9 mouse cellular contexts compared by ENCODE assay signal in the genomic region with DNA sequence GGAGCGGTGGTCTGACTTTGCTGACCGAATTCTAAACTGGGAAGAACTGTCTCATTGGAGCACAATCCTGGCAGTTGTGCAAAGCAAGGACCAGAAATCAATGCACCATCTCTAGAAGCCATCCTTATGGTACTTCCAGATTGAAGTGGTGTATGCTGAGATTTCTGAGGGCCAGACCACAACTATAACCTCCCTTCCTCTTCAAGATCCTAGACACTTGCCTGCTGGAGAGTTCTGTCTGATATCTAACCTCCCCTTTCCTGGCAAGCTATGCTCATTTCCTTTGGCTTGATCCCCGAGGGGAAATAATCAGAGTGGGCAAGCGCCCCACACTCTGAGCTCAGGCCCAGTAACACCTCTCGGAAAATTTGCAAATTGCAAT. TPM values are rescaled to one million over a fixed set of nuclear protein-coding genes. Genes with fewer than 3 reads are reported as not detected.
DNase-seq lines count a peak whose midpoint lies in the region; ATAC-seq and TF ChIP-seq lines count a peak whose summit lies in the region.
"Had no signal": no experiment of that assay in that cellular context is flagged by ENCODE, and none has a peak within 500 bp of the region (broad histone marks: within the 10 kb centered on the region; RNA-seq: fewer than 3 reads in every experiment).

No protein-coding gene starts in this region.

- H3K4me1 ChIP-seq in embryonic facial prominence, embryonic 12.5 days = peaks cover 60% of the 10 kb centered on the region
- peaks cover 79% of the 10 kb centered on the region for H3K4me1 ChIP-seq in limb, embryonic 10.5 days
- peaks cover 82% of the 10 kb centered on the region for H3K4me1 ChIP-seq in neural tube, embryonic 15.5 days

- H3K4me2 ChIP-seq in embryonic facial prominence, embryonic 12.5 days (replicated peaks) = peak overlapping the region; percentile 86
- H3K4me2 ChIP-seq in neural tube, embryonic 15.5 days = peak overlapping the region; percentile 76

- no peak for TF ChIP-seq CTCF in left cerebral cortex, adult 2 months (IDR thresholded peaks at IDR 0.05)

- H3K9ac ChIP-seq in embryonic facial prominence, embryonic 12.5 days = peak overlapping the region; percentile 49
- peak overlapping the region; percentile 50 for H3K9ac ChIP-seq in neural tube, embryonic 15.5 days (replicated peaks)

- WGBS in embryonic facial prominence, embryonic 12.5 days = 7% methylated on average over 5 of the region's 5 CpGs
- WGBS in limb, embryonic 10.5 days = 15% methylated on average over 5 of the region's 5 CpGs
- 11% methylated on average over 5 of the region's 5 CpGs for WGBS in neural tube, embryonic 15.5 days

- peak overlapping the region; percentile 92 for H3K27ac ChIP-seq in left cerebral cortex, adult 2 months
- peak overlapping the region; percentile 84 for H3K27ac ChIP-seq in embryonic facial prominence, embryonic 12.5 days
- H3K27ac ChIP-seq in limb, embryonic 10.5 days = peak overlapping the region; percentile 56; the same call in 1 of the 2 replicates
- peak overlapping the region; percentile 86 for H3K27ac ChIP-seq in neural tube, embryonic 15.5 days (replicated peaks)

- intact Hi-C loops in left cerebral cortex, adult 2 months (cut with DNase I) = loop anchor here (10.0 kb wide), 1 partner anchor 168 kb away; a partner anchor contains a TSS
- intact Hi-C loops in gastrocnemius, postnatal 36 days (cut with DNase I) = loop anchor here (5.0 kb wide), 1 partner anchor 55 kb away; a partner anchor contains a TSS

- no peak for ATAC-seq in embryonic facial prominence, embryonic 12.5 days (ENCODE audit: insufficient number of reproducible peaks, insufficient read depth, low FRiP score, low TSS enrichment)
- ATAC-seq in neural tube, embryonic 15.5 days (ENCODE audit: low FRiP score) = no peak
- ATAC-seq: inflammation-experienced regulatory T-cells, adult 6 months had no signal

- H3K27me3 ChIP-seq in embryonic facial prominence, embryonic 12.5 days = peaks cover 79% of the 10 kb centered on the region
- peaks cover 92% of the 10 kb centered on the region for H3K27me3 ChIP-seq in limb, embryonic 10.5 days (ENCODE audit: low read depth, poor library complexity, severe bottlenecking)
- H3K27me3 ChIP-seq in neural tube, embryonic 15.5 days (replicated peaks) = peaks cover 37% of the 10 kb centered on the region

- peak overlapping the region; percentile 56 for H3K4me3 ChIP-seq in left cerebral cortex, adult 2 months
- peak overlapping the region; percentile 58 for H3K4me3 ChIP-seq in embryonic facial prominence, embryonic 12.5 days
- peak overlapping the region; percentile 69 for H3K4me3 ChIP-seq in limb, embryonic 10.5 days
- H3K4me3 ChIP-seq in neural tube, embryonic 15.5 days (replicated peaks) = peak overlapping the region; percentile 50

- H3K9me3 ChIP-seq in embryonic facial prominence, embryonic 12.5 days = no peaks in the 10 kb centered on the region
- no peaks in the 10 kb centered on the region for H3K9me3 ChIP-seq in limb, embryonic 10.5 days (replicated peaks)
- H3K9me3 ChIP-seq in neural tube, embryonic 15.5 days (replicated peaks) = no peaks in the 10 kb centered on the region

- DNase-seq in left cerebral cortex, adult 2 months (ENCODE audit: extremely low spot score in 1 of 2, low spot score in 2 of 2) = no peak
- no peak for DNase-seq in left cerebral cortex, adult 18-20 months (ENCODE audit: low spot score in 2 of 2)
- DNase-seq in limb, embryonic 10.5 days (ENCODE audit: low spot score) = no peak
- no peak for DNase-seq in thymus, postnatal 14 days
- DNase-seq in spleen, postnatal 14 days (ENCODE audit: low spot score in 2 of 2) = no peak
- no peak for DNase-seq in gastrocnemius, postnatal 36 days

- H3K36me3 ChIP-seq in embryonic facial prominence, embryonic 12.5 days = peaks cover 5% of the 10 kb centered on the region
- H3K36me3 ChIP-seq in limb, embryonic 10.5 days = no peaks in the 10 kb centered on the region; the same call in 1 of the 2 replicates
- H3K36me3 ChIP-seq in neural tube, embryonic 15.5 days = peaks cover 5% of the 10 kb centered on the region

RNA-seq across cellular contexts. Expression of a gene that starts 1.3 kb away (rescaled TPM):
- total RNA-seq in left cerebral cortex, adult 2 months (2021) = 10 to 100 TPM; 13.0 to 13.2 TPM
- total RNA-seq in left cerebral cortex, adult 18-20 months (2021) = 10 to 100 TPM; 14.2 to 16.7 TPM
- polyA plus RNA-seq in embryonic facial prominence, embryonic 12.5 days (2016; fragmentation: Nextera tagmentation; extraction: Ambion mirVana) = 10.3 and 11.9 TPM in 2 replicates
- polyA plus RNA-seq in limb, embryonic 10.5 days (2016; fragmentation: Nextera tagmentation; extraction: Ambion mirVana) = 1.9 and 3.0 TPM in 2 replicates
- 9.2 and 9.5 TPM in 2 replicates for polyA plus RNA-seq in neural tube, embryonic 15.5 days (2015; fragmentation: Nextera tagmentation; extraction: Ambion mirVana)
- total RNA-seq in gastrocnemius, postnatal 36 days (2021) = 10 to 100 TPM; 22.4 to 27.6 TPM
- polyA plus RNA-seq: inflammation-experienced regulatory T-cells, adult 6 months had no signal

RNA-seq across cellular contexts. Expression of a gene that starts 2.1 kb away (rescaled TPM):
- 100 to 1,000 TPM; 171 to 182 TPM for total RNA-seq in left cerebral cortex, adult 2 months (2021)
- 100 to 1,000 TPM; 158 to 160 TPM for total RNA-seq in left cerebral cortex, adult 18-20 months (2021)
- polyA plus RNA-seq in embryonic facial prominence, embryonic 12.5 days (2016; fragmentation: Nextera tagmentation; extraction: Ambion mirVana) = 0.50 and 0.60 TPM in 2 replicates
- polyA plus RNA-seq in limb, embryonic 10.5 days (2016; fragmentation: Nextera tagmentation; extraction: Ambion mirVana) = 0.04 and 0.09 TPM in 2 replicates
- 11.2 and 12.3 TPM in 2 replicates for polyA plus RNA-seq in neural tube, embryonic 15.5 days (2015; fragmentation: Nextera tagmentation; extraction: Ambion mirVana)
- total RNA-seq in gastrocnemius, postnatal 36 days (2021) = 1 to 10 TPM; 1.1 to 2.1 TPM

RNA-seq across cellular contexts. Expression of a gene that starts 2.8 kb away (rescaled TPM):
- under 1 TPM in 1 of 2 experiments, not detected in 1; 0.38 TPM for total RNA-seq in left cerebral cortex, adult 2 months (2021)
- total RNA-seq in left cerebral cortex, adult 18-20 months (2021) = under 1 TPM in 1 of 2 experiments, not detected in 1; 0.28 TPM
- polyA plus RNA-seq in embryonic facial prominence, embryonic 12.5 days (2016; fragmentation: Nextera tagmentation; extraction: Ambion mirVana) = 0.13 and 0.24 TPM in 2 replicates
- polyA plus RNA-seq in limb, embryonic 10.5 days (2016; fragmentation: Nextera tagmentation; extraction: Ambion mirVana) = not detected in 2 replicates
- polyA plus RNA-seq in neural tube, embryonic 15.5 days (2015; fragmentation: Nextera tagmentation; extraction: Ambion mirVana) = 0.51 and 0.70 TPM in 2 replicates
- not detected for total RNA-seq in gastrocnemius, postnatal 36 days (2021)

RNA-seq across cellular contexts. Expression of a gene that starts 16.7 kb away (rescaled TPM):
- 10 to 100 TPM; 51.4 to 52.9 TPM for total RNA-seq in left cerebral cortex, adult 2 months (2021)
- total RNA-seq in left cerebral cortex, adult 18-20 months (2021) = 10 to 100 TPM; 48.6 to 54.5 TPM
- 9.4 and 10.8 TPM in 2 replicates for polyA plus RNA-seq in embryonic facial prominence, embryonic 12.5 days (2016; fragmentation: Nextera tagmentation; extraction: Ambion mirVana)
- polyA plus RNA-seq in limb, embryonic 10.5 days (2016; fragmentation: Nextera tagmentation; extraction: Ambion mirVana) = 2.5 and 3.0 TPM in 2 replicates
- 49.9 and 60.7 TPM in 2 replicates for polyA plus RNA-seq in neural tube, embryonic 15.5 days (2015; fragmentation: Nextera tagmentation; extraction: Ambion mirVana)
- 1 to 10 TPM; 2.3 to 2.6 TPM for total RNA-seq in gastrocnemius, postnatal 36 days (2021)

RNA-seq across cellular contexts. Expression of a gene that starts 52.7 kb away (rescaled TPM):
- 10 to 100 TPM; 45.1 to 45.8 TPM for total RNA-seq in left cerebral cortex, adult 2 months (2021)
- total RNA-seq in left cerebral cortex, adult 18-20 months (2021) = 10 to 100 TPM; 44.5 to 53.3 TPM
- polyA plus RNA-seq in embryonic facial prominence, embryonic 12.5 days (2016; fragmentation: Nextera tagmentation; extraction: Ambion mirVana) = 81.7 and 83.6 TPM in 2 replicates
- polyA plus RNA-seq in limb, embryonic 10.5 days (2016; fragmentation: Nextera tagmentation; extraction: Ambion mirVana) = 145 and 158 TPM in 2 replicates
- 68.4 and 73.7 TPM in 2 replicates for polyA plus RNA-seq in neural tube, embryonic 15.5 days (2015; fragmentation: Nextera tagmentation; extraction: Ambion mirVana)
- 10 to 100 TPM; 23.9 TPM for total RNA-seq in gastrocnemius, postnatal 36 days (2021)

Comparison
In these comparisons a context has a peak if more than half of its experiments do, and no peak if none do; other contexts are left out.
1. RNA of a gene that starts 2.1 kb away (total RNA-seq): 171 to 182 TPM in left cerebral cortex, adult 2 months and 158 to 160 TPM in left cerebral cortex, adult 18-20 months; 1.1 to 2.1 TPM in gastrocnemius, postnatal 36 days; every median in the first group is over 10 times any median in the second.
2. Peak in every context shown above with its lines, with median percentiles within 50 percentile points of each other: H3K27ac ChIP-seq and H3K4me3 ChIP-seq.